Mouse (Mus musculus) hindbrain, embryonic 10.5 days (tissue): ENCODE measurements around the gene Adamtsl4. TPM values are rescaled to one million over a fixed set of nuclear protein-coding genes. Genes with fewer than 3 reads are reported as not detected.
"Not testable (repeated sequence)": the region's sequence is repeated elsewhere in the genome, so short reads cannot be mapped to it uniquely, and the experiment has no call there.

Experiments used
- DNase-seq: peaks from one replicate; pipeline ENCODE4 v3.0.0-alpha.2; 2017; ENCODE audit warnings: low spot score
- H3K27ac ChIP-seq: fragments of 300-500 bp; sonication (generic); 2 replicates; pipeline ENCODE4 v1.5.1; 2016; ENCODE audit warnings: mild to moderate bottlenecking, moderate library complexity
- H3K27me3 ChIP-seq: fragments of 300-500 bp; sonication (generic); 2 replicates; pipeline ENCODE4 v1.6.1; 2016; ENCODE audit warnings: mild to moderate bottlenecking; ENCODE audit not compliant: poor library complexity, insufficient read depth, severe bottlenecking
- H3K36me3 ChIP-seq: fragments of 300-500 bp; sonication (generic); 2 replicates; pipeline ENCODE4 v1.6.1; 2016; ENCODE audit warnings: mild to moderate bottlenecking, moderate library complexity
- H3K4me1 ChIP-seq: fragments of 300-500 bp; sonication (generic); replicated peaks from 2 replicates; pipeline ENCODE4 v1.6.1; 2016; ENCODE audit warnings: mild to moderate bottlenecking
- H3K4me3 ChIP-seq: fragments of 300-500 bp; sonication (generic); 2 replicates; pipeline ENCODE4 v1.5.1; 2016; ENCODE audit warnings: mild to moderate bottlenecking, moderate library complexity
- H3K9me3 ChIP-seq: fragments of 300-500 bp; sonication (generic); 2 replicates; pipeline ENCODE4 v1.6.1; 2016; ENCODE audit warnings: mild to moderate bottlenecking, moderate library complexity
- WGBS: fragments of 180-500 bp; shearing (Covaris S2); methylation state at CpG from one replicate; pipeline ENCODE4 v1.1.7; 2016; 5-methylcytosine and 5-hydroxymethylcytosine counted together
- polyA plus RNA-seq: library from polyadenylated mRNA; unstranded; fragments of >200 nt; fragmentation: Nextera tagmentation; extraction: Ambion mirVana; gene quantifications from 2 replicates; pipeline ENCODE4 v1.2.1, GENCODE M21; 2016

Gene Adamtsl4
- polyA plus RNA-seq, 1 experiment from 2014 or later: 0.86 TPM

DNA sequence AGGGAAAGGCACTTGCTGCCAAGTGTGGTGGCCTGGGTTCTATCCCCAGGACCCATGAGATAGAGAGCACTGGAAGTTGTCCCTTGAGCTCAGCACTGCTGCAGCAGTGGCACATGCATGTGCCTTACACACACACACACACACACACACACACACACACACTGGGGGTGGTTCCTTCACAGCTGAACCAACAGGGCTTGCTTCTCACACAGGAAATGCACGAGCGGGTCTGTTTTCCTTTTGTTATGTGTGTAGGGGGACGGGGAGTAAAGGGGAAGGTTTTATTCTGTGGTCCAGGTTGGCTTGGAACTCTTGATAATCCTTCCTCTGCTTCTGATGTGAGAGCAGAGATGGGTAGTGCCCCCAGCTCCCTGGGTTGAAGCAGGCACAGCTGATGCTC, 15.3 kb downstream of the Adamtsl4 start:
- 58% methylated on average over 3 of the region's 3 CpGs for WGBS
- H3K4me1 ChIP-seq: peaks cover 68% of the 10 kb centered on the region
- H3K27me3 ChIP-seq: no peaks in the 10 kb centered on the region
- 0 out of 2 replicates have a peak overlapping the region, but pooled peaks have one; percentile 8 for H3K27ac ChIP-seq
- H3K36me3 ChIP-seq: peaks cover 75% of the 10 kb centered on the region
- H3K4me3 ChIP-seq: no peak overlapping the region
- DNase-seq: no peak
- no peaks in the 10 kb centered on the region for H3K9me3 ChIP-seq

DNA sequence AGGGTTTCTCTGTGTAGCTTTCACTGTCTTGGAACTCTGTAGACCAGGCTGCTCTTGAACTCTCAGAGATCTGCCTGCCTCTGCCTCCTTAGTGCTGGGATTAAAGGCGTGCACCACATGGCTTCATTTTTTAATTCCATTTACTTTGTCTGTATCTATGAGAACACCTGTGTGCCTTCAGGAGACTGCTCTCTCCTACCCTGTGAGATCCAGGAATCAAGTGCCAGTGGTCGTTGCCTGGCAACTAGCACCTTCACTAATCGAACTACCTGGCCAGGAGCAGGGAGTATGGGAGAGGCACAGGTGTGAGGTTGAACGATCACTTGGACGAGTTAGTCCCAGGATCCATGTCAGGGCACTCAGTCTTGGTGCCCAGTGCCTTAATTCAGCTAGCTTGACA, 16.5 kb downstream of the Adamtsl4 start:
- H3K27me3 ChIP-seq: no peaks in the 10 kb centered on the region
- H3K4me3 ChIP-seq: no peak overlapping the region
- peaks cover 69% of the 10 kb centered on the region for H3K36me3 ChIP-seq
- H3K9me3 ChIP-seq: no peaks in the 10 kb centered on the region
- DNase-seq: no peak
- H3K4me1 ChIP-seq: peaks cover 68% of the 10 kb centered on the region
- no peak overlapping the region for H3K27ac ChIP-seq
- WGBS: 92% methylated on average over 5 of the region's 5 CpGs

GRCm38 (mm10) chr3:95670419-95670818, 17.3 kb downstream of the Adamtsl4 start:
- peaks cover 74% of the 10 kb centered on the region for H3K36me3 ChIP-seq
- WGBS: 96% methylated on average over 3 of the region's 3 CpGs
- H3K9me3 ChIP-seq, H3K27ac ChIP-seq, H3K27me3 ChIP-seq, H3K4me3 ChIP-seq, DNase-seq: not testable (repeated sequence)
- H3K4me1 ChIP-seq: peaks cover 66% of the 10 kb centered on the region

- Histone ChIP-seq H3K27ac (no peak overlapping the region), H3K9me3 (no peaks in the 10 kb centered on the region), H3K36me3 (peaks cover 84% of the 10 kb centered on the region), H3K27me3 (no peaks in the 10 kb centered on the region), H3K4me3 (no peak overlapping the region), H3K4me1 (peaks cover 61% of the 10 kb centered on the region)
- WGBS: 93% methylated on average over 3 of the region's 3 CpGs
- DNase-seq: no peak
These were observed 18.4 kb downstream of the Adamtsl4 start for GRCm38 (mm10) chr3:95669309-95669665.

DNA sequence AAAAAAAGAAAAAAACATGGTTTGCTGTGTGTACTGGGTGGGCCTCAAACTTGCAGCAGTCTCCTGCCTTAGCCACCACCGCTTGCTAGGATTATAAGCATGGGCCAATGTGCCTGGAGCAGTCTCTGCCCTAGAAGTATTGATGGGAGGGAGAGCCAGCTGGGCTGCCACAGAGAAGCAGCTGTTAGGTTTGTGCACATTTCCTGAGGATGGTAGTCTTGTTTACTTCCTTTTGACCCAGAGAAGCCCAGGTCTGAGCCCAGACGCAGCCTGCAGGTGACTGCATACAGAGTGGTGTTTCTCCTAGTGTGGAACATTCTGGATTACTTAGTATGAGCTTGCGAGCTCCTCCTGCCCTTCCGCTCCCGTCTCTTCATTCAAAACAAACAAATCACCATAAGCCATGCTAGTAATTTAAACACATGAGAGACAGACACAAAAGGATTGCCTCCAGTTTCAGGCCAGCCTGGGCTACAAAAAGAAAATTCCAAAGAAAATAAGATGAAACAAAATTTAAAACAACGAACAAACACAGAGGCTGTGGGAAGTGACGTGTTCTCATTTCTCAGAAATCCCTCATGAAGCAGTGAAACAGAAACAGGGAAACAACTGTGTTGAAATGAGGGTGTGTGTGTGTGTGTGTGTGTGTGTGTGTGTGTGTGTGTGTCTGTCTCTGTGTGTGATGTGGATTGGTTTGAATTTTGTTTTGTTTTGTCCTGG, 19.0 kb downstream of the Adamtsl4 start:
- 86% methylated on average over 7 of the region's 7 CpGs for WGBS
- peaks cover 57% of the 10 kb centered on the region for H3K4me1 ChIP-seq
- H3K27me3 ChIP-seq: no peaks in the 10 kb centered on the region
- H3K27ac ChIP-seq: peak overlapping the region; percentile 75; the same call in 1 of the 2 replicates
- peaks cover 84% of the 10 kb centered on the region for H3K36me3 ChIP-seq
- no peak for DNase-seq
- no peaks in the 10 kb centered on the region for H3K9me3 ChIP-seq
- H3K4me3 ChIP-seq: no peak overlapping the region

DNA sequence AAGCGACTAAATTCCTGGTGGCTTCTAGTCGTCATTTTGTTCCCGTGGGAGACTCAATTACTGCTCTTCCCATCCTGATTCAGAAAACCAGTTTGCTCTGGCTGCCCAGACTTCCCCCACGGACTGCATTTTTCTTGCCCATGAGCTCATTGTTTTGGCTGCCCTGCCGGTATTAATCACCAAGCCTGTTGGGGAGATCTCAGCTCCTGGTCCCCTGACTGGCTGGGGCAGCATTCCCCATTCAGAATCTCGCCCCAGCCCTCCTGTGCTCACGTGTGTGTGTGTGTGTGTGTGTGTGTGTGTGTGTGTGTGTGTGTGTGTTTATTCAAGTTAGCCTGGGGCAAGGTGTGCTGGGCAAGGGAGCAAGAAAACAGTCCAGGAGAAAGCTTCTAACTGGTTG, 19.7 kb downstream of the Adamtsl4 start:
- Histone ChIP-seq H3K36me3 (peaks cover 84% of the 10 kb centered on the region), H3K4me1 (peaks cover 55% of the 10 kb centered on the region)

DNA sequence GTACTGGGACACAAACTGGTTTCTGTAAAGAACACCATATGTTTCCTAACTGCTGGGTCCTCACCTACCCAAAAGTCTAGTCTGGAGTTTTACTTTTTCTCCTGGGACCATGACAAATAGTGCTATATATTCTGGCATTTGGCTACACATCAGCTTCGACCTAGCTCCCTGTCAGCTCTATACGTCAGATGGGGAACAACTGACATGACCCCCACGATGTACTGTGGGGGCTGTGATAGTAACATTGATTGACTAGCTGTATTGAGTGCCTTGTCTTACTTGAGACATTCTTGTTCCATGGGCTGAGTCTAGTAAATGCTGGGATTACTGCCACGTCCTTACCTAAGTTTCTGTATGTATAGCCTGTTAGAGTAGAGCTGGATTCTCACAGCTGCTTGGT, 20.2 kb downstream of the Adamtsl4 start:
- no peak for DNase-seq
- WGBS: 76% methylated on average over 4 of the region's 4 CpGs
- H3K27ac ChIP-seq: peak overlapping the region; percentile 75
- no peaks in the 10 kb centered on the region for H3K9me3 ChIP-seq
- H3K4me1 ChIP-seq: peaks cover 55% of the 10 kb centered on the region
- no peaks in the 10 kb centered on the region for H3K27me3 ChIP-seq
- peaks cover 84% of the 10 kb centered on the region for H3K36me3 ChIP-seq
- no peak overlapping the region for H3K4me3 ChIP-seq

More for the DNA sequence above, 19.7 kb downstream of the Adamtsl4 start:
- no peak for DNase-seq
- no peaks in the 10 kb centered on the region for H3K27me3 ChIP-seq
- no peak overlapping the region for H3K4me3 ChIP-seq
- WGBS: 49% methylated on average over 7 of the region's 7 CpGs
- H3K27ac ChIP-seq: peak overlapping the region; percentile 75
- H3K9me3 ChIP-seq: no peaks in the 10 kb centered on the region

GRCm38 (mm10) chr3:95666124-95666844, 21.4 kb downstream of the Adamtsl4 start:
- H3K27me3 ChIP-seq: no peaks in the 10 kb centered on the region
- no peak for DNase-seq
- no peak overlapping the region for H3K27ac ChIP-seq
- WGBS: 58% methylated on average over 6 of the region's 6 CpGs
- H3K4me1 ChIP-seq: peaks cover 61% of the 10 kb centered on the region
- H3K36me3 ChIP-seq: peaks cover 85% of the 10 kb centered on the region
- H3K4me3 ChIP-seq: no peak overlapping the region
- no peaks in the 10 kb centered on the region for H3K9me3 ChIP-seq

DNA sequence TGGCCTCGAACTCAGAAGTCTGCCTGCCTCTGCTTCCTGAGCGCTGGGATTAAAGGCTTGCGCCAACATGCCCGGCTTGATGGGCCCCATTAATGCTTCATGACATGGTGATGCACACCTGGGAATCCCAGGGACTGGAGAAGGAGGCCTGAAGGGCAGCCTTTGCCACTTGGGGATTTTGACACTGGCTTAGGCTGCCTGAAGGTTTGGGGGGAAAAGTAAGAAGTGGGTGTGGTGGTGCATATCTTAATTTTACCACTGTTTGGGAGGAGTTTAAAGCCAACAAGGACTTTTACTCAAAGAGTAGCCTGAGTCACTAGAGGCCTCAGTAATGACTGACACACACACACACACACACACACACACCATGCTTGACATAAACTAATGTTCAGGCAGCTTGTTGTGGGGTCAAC, 22.8 kb downstream of the Adamtsl4 start:
- H3K4me3 ChIP-seq: no peak overlapping the region
- no peak for DNase-seq
- 91% methylated on average over 4 of the region's 4 CpGs for WGBS
- no peak overlapping the region for H3K27ac ChIP-seq
- H3K4me1 ChIP-seq: peaks cover 72% of the 10 kb centered on the region
- H3K36me3 ChIP-seq: peaks cover 88% of the 10 kb centered on the region
- no peaks in the 10 kb centered on the region for H3K9me3 ChIP-seq
- H3K27me3 ChIP-seq: no peaks in the 10 kb centered on the region

GRCm38 (mm10) chr3:95663969-95664608, 23.6 kb downstream of the Adamtsl4 start:
- no peak for DNase-seq
- 93% methylated on average over 3 of the region's 3 CpGs for WGBS
- H3K27ac ChIP-seq: no peak overlapping the region
- no peaks in the 10 kb centered on the region for H3K27me3 ChIP-seq
- H3K36me3 ChIP-seq: peaks cover 80% of the 10 kb centered on the region
- no peaks in the 10 kb centered on the region for H3K9me3 ChIP-seq
- no peak overlapping the region for H3K4me3 ChIP-seq
- H3K4me1 ChIP-seq: peaks cover 72% of the 10 kb centered on the region

GRCm38 (mm10) chr3:95663486-95663885, 24.2 kb downstream of the Adamtsl4 start:
- Histone ChIP-seq H3K4me1 (peaks cover 69% of the 10 kb centered on the region), H3K9me3 (no peaks in the 10 kb centered on the region), H3K27me3 (no peaks in the 10 kb centered on the region), H3K4me3 (no peak overlapping the region), H3K36me3 (peaks cover 74% of the 10 kb centered on the region), H3K27ac (no peak overlapping the region)
- no peak for DNase-seq
- 84% methylated on average over 2 of the region's 2 CpGs for WGBS

GRCm38 (mm10) chr3:95662724-95663449, 24.8 kb downstream of the Adamtsl4 start:
- DNase-seq: no peak
- H3K27ac ChIP-seq: no peak overlapping the region
- no peaks in the 10 kb centered on the region for H3K9me3 ChIP-seq
- 87% methylated on average over 7 of the region's 7 CpGs for WGBS
- H3K4me3 ChIP-seq: peak overlapping the region; percentile 23; the same call in 1 of the 2 replicates
- H3K36me3 ChIP-seq: peaks cover 68% of the 10 kb centered on the region
- H3K4me1 ChIP-seq: peaks cover 67% of the 10 kb centered on the region
- H3K27me3 ChIP-seq: no peaks in the 10 kb centered on the region
